Mouse (Mus musculus) small intestine, adult 2 months (tissue): ENCODE data around the gene Dab1. TPM values are rescaled to one million over a fixed set of nuclear protein-coding genes. Genes with fewer than 3 reads are reported as not detected.

Source experiments
- H3K27ac ChIP-seq: fragments of 200-500 bp; 2 replicates; pipeline ENCODE4 v1.5.1; 2012; ENCODE audit warnings: low read depth, low read length, control low read depth, inconsistent platforms; ENCODE audit not compliant: insufficient read depth
- H3K27me3 ChIP-seq: fragments of 200-500 bp; 2 replicates; pipeline ENCODE4 v1.6.1; 2012; ENCODE audit warnings: mild to moderate bottlenecking, moderate library complexity, low read length, inconsistent platforms; ENCODE audit not compliant: control insufficient read depth, insufficient read depth
- H3K36me3 ChIP-seq: fragments of 200-500 bp; 2 replicates; pipeline ENCODE4 v1.6.1; 2012; ENCODE audit warnings: mild to moderate bottlenecking, low read length, control low read depth, inconsistent platforms; ENCODE audit not compliant: control insufficient read depth, insufficient read depth
- H3K4me1 ChIP-seq: fragments of 200-500 bp; 2 replicates; pipeline ENCODE4 v1.6.1; 2012; ENCODE audit warnings: low read length, inconsistent platforms, mixed read lengths; ENCODE audit not compliant: control insufficient read depth, insufficient read depth, insufficient read length
- H3K4me3 ChIP-seq: fragments of 200-500 bp; 2 replicates; pipeline ENCODE4 v1.5.1; 2012; ENCODE audit warnings: low read depth, mild to moderate bottlenecking, control low read depth, inconsistent platforms, low read length, moderate library complexity
- CTCF ChIP-seq: fragments of 200-500 bp; IDR thresholded peaks from 2 replicates; pipeline ENCODE4 v1.5.1; 2012; ENCODE audit warnings: low read depth, mild to moderate bottlenecking, control low read depth, inconsistent platforms, low read length, moderate library complexity, mixed read lengths; ENCODE audit not compliant: insufficient replicate concordance, insufficient read length; ENCODE audit errors: extremely low read depth
- POLR2A ChIP-seq: fragments of 200-500 bp; IDR thresholded peaks from 2 replicates; pipeline ENCODE4 v1.6.1; 2012; ENCODE audit warnings: low read depth, mild to moderate bottlenecking, control low read depth, inconsistent platforms, low read length, moderate library complexity
- WGBS: fragments of 180-500 bp; shearing (Covaris S2); methylation state at CpG from one replicate; pipeline ENCODE4 v1.1.7; 2018; 5-methylcytosine and 5-hydroxymethylcytosine counted together
- polyA plus RNA-seq: library from polyadenylated mRNA; depleted of rRNA; stranded (reverse); fragments of >200 nt; gene quantifications from 2 replicates; pipeline ENCODE4 v1.2.3, GENCODE M21; 2012

Gene Dab1
- polyA plus RNA-seq, 1 experiment: 57.9 TPM

GRCm38 (mm10) chr4:103969906-103970305, 350.7 kb downstream of the Dab1 start:
- no peaks in the 10 kb centered on the region for H3K4me1 ChIP-seq
- 34% methylated on average over 9 of the region's 9 CpGs for WGBS
- no peaks in the 10 kb centered on the region for H3K27me3 ChIP-seq
- H3K27ac ChIP-seq: no peak overlapping the region
- TF ChIP-seq CTCF: no peak
- no peak for TF ChIP-seq POLR2A
- no peaks in the 10 kb centered on the region for H3K36me3 ChIP-seq
- no peak overlapping the region for H3K4me3 ChIP-seq

- TF ChIP-seq CTCF (no peak), POLR2A (no peak)
- H3K36me3 ChIP-seq: no peaks in the 10 kb centered on the region
- no peaks in the 10 kb centered on the region for H3K27me3 ChIP-seq
- no peaks in the 10 kb centered on the region for H3K4me1 ChIP-seq
- 72% methylated on average over 2 of the region's 2 CpGs for WGBS
- no peak overlapping the region for H3K27ac ChIP-seq
- H3K4me3 ChIP-seq: no peak overlapping the region
Observed at GRCm38 (mm10) chr4:103974536-103974935, 355.4 kb downstream of the Dab1 start.

- Histone ChIP-seq H3K27ac (no peak overlapping the region), H3K4me3 (no peak overlapping the region), H3K27me3 (no peaks in the 10 kb centered on the region), H3K4me1 (no peaks in the 10 kb centered on the region), H3K36me3 (no peaks in the 10 kb centered on the region)
- TF ChIP-seq CTCF (no peak), POLR2A (no peak)
- 63% methylated on average over 2 of the region's 2 CpGs for WGBS
Observed at GRCm38 (mm10) chr4:103974946-103975345, 355.8 kb downstream of the Dab1 start.

- 79% methylated on average over 3 of the region's 3 CpGs for WGBS
- no peak overlapping the region for H3K4me3 ChIP-seq
- no peak for TF ChIP-seq POLR2A
- TF ChIP-seq CTCF: no peak
- H3K36me3 ChIP-seq: no peaks in the 10 kb centered on the region
- no peaks in the 10 kb centered on the region for H3K27me3 ChIP-seq
- H3K4me1 ChIP-seq: no peaks in the 10 kb centered on the region
- H3K27ac ChIP-seq: no peak overlapping the region
Observed at GRCm38 (mm10) chr4:103993884-103994283, 374.7 kb downstream of the Dab1 start.

DNA sequence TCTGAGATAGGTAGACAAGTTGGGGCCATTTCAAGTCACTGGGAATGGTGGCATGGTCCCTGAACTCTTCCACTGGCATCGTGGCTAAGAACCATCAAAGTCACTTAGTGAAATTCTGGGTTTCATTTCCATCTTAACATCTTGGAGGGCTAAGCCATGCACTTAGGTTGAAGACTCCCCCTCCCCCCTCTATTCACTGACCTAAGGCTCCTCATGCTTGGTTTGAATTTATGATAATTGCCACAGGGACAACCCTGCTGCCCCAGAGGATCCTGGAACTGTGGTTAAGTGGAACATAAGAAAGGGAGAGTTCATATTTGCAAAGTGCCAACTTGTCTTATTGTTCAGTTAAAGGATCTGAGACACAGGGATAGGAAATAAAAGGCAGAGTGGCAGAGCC, 375.2 kb downstream of the Dab1 start:
- 79% methylated on average over 1 of the region's 1 CpGs for whole genome bisulfite sequencing
- TF ChIP-seq POLR2A (no peak), CTCF (no peak)

DNA sequence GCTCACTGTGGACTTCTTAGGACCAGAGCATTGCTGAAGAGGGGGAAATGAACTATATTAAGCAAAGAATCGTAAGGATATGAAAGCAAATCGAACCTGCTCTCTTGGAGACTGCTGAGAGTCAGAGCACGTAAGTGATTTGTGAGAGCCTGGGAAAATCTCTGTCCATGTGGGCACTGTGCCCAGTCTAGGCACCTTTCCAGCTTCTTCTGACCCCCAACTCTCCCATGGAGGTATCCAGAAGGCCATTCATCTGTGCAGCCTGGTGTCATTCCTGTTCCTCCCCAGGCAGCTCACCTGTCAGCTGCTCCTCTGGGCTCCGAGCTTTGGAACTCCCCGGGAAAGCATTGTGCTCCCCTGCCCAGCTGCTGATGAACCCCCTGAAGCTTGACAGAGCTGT, 389.2 kb downstream of the Dab1 start:
- WGBS: 60% methylated on average over 5 of the region's 5 CpGs

More for the DNA sequence above, 375.2 kb downstream of the Dab1 start:
- H3K27ac ChIP-seq: no peak overlapping the region
- no peak overlapping the region for H3K4me3 ChIP-seq
- no peaks in the 10 kb centered on the region for H3K27me3 ChIP-seq
- no peaks in the 10 kb centered on the region for H3K36me3 ChIP-seq
- no peaks in the 10 kb centered on the region for H3K4me1 ChIP-seq

GRCm38 (mm10) chr4:104011683-104012082, 392.5 kb downstream of the Dab1 start:
- TF ChIP-seq CTCF: no peak
- TF ChIP-seq POLR2A: no peak
- no peaks in the 10 kb centered on the region for H3K27me3 ChIP-seq
- no peaks in the 10 kb centered on the region for H3K36me3 ChIP-seq
- no peak overlapping the region for H3K4me3 ChIP-seq
- WGBS: 69% methylated on average over 4 of the region's 4 CpGs
- H3K4me1 ChIP-seq: no peaks in the 10 kb centered on the region
- no peak overlapping the region for H3K27ac ChIP-seq

More for the DNA sequence above, 389.2 kb downstream of the Dab1 start:
- no peaks in the 10 kb centered on the region for H3K36me3 ChIP-seq
- no peaks in the 10 kb centered on the region for H3K27me3 ChIP-seq
- no peak for TF ChIP-seq CTCF
- TF ChIP-seq POLR2A: no peak
- no peaks in the 10 kb centered on the region for H3K4me1 ChIP-seq
- H3K27ac ChIP-seq: no peak overlapping the region
- H3K4me3 ChIP-seq: no peak overlapping the region

GRCm38 (mm10) chr4:104012150-104012549, 393.0 kb downstream of the Dab1 start:
- WGBS: 72% methylated on average over 4 of the region's 4 CpGs
- H3K27me3 ChIP-seq: no peaks in the 10 kb centered on the region
- H3K4me3 ChIP-seq: no peak overlapping the region

More at GRCm38 (mm10) chr4:104012150-104012549, 393.0 kb downstream of the Dab1 start:
- Histone ChIP-seq H3K36me3 (no peaks in the 10 kb centered on the region), H3K27ac (no peak overlapping the region), H3K4me1 (no peaks in the 10 kb centered on the region)
- no peak for TF ChIP-seq CTCF
